Mouse (Mus musculus) hindlimb bud, embryonic 11.5 days (tissue): ENCODE results near the gene Spp2.

Experiments
- DNase-seq: peaks from one replicate; pipeline ENCODE4 v3.0.0-alpha.2; 2012; ENCODE audit warnings: low read depth, low spot score; ENCODE audit errors: extremely low spot score

Gene Spp2

DNA sequence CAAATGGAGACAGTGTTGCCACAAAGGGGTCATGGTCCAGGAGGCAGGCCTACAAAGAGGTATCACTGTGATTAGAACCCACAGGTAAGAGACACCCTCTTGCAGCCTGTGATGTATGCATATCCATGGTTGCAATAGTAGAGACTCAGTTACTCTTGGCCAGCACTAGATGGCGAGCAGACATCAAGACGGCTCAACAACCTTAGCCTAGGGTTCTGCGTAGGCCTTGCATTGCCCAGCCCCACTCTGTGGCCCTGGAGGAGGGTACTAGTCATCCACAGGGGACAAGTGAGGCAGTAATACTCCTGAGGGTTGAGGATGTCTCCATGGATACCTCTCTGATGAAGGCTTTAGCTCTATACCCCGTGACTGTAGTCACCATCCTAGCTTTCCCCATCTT is 59.0 kb downstream of the Spp2 start:
- DNase-seq, result no peak

GRCm38 (mm10) chr1:88466325-88467064 is 59.7 kb downstream of the Spp2 start:
- no peak for DNase-seq

DNA sequence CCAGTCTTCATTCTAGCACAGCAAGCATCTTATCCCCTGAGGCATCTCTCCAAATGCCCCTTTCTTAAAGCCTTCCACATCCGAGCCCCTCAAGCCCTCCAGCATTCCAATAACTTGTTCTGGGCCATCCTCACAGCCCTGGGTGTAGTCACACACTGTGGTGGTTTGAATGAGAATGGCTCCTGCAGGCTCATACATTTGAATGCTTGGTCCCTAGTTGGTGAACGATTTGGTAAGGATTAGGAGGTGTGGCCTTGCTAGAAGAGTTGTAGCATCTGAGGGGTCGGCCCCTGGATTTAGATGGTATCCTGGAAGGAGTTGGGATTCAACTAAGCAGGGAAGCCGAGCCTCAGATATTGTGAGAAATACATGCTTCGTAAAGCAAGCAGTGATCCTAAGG is 61.1 kb downstream of the Spp2 start:
- no peak for DNase-seq

GRCm38 (mm10) chr1:88468335-88468734 is 61.6 kb downstream of the Spp2 start:
- DNase-seq, result no peak

DNA sequence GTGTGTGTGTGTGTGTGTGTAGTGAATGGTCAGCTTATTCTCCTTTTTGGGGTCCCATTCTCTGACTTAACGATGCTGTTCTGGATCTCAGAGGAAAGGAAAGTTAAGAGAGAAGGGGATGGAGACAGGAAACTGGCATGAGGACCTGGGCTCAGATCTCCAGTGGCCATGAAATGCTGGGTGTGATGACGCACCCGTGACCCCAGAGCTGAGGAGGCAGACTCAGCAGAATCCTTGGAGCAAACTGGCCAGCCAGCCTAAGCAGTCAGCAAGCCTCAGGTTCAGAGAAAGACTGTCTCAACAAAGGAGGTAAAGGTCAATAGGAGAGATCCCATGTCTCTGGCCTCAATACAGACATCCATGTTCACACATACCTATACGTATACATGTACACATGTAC is 63.0 kb downstream of the Spp2 start:
- no peak for DNase-seq

- DNase-seq, result no peak
Observed at GRCm38 (mm10) chr1:88472258-88472657, 65.5 kb downstream of the Spp2 start.

GRCm38 (mm10) chr1:88473899-88474298 is 67.1 kb downstream of the Spp2 start:
- DNase-seq, result no peak

- DNase-seq, result no peak
Observed at GRCm38 (mm10) chr1:88474598-88474997, 67.8 kb downstream of the Spp2 start.

DNA sequence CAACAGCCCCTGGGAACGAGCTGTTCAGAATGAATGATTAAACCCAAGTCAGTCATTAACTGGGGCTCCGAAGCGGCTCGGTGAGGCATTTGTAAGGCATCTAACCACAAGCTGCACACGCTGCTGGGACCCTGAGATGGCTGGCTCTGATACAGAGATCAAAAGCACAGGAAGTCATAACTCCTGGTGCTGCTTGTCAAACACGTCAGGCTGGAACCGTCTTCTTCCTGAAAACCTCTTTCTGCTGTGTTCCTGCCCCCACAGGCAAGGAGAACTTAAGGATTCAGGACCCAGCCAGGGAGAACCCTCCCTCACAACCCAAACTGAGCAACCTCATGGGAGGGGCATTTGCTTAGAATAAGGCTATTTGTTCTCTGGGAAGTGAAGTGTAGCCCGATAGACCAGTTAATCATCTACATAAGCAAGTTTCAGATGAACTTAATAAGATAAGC is 68.8 kb downstream of the Spp2 start:
- no peak for DNase-seq
